Mouse (Mus musculus) hindbrain, embryonic 16.5 days (tissue): Measurements from ENCODE around the gene Flywch2. TPM values are rescaled to one million over a fixed set of nuclear protein-coding genes. Genes with fewer than 3 reads are reported as not detected.

Experiments used
- ATAC-seq: fragments of 200-750 bp; cut with Nextera tagmentation; 2 replicates; pipeline ENCODE4 v1.8.0; 2017; ENCODE audit warnings: moderate TSS enrichment, moderate library complexity
- H3K27ac ChIP-seq: fragments of 300-500 bp; sonication (generic); 2 replicates; pipeline ENCODE4 v1.5.1; 2014; ENCODE audit warnings: low read depth, mild to moderate bottlenecking, control low read depth, low read length, moderate library complexity
- H3K27me3 ChIP-seq: fragments of 300-500 bp; sonication (generic); replicated peaks from 2 replicates; pipeline ENCODE4 v1.6.1; 2014; ENCODE audit warnings: low read length; ENCODE audit not compliant: control insufficient read depth, insufficient read depth
- H3K36me3 ChIP-seq: fragments of 300-500 bp; sonication (generic); 2 replicates; pipeline ENCODE4 v1.6.1; 2014; ENCODE audit warnings: mild to moderate bottlenecking, low read length, moderate library complexity, mixed read lengths; ENCODE audit not compliant: control insufficient read depth, insufficient read depth
- H3K4me1 ChIP-seq: fragments of 300-500 bp; sonication (generic); 2 replicates; pipeline ENCODE4 v1.6.1; 2014; ENCODE audit warnings: low read depth, low read length; ENCODE audit not compliant: control insufficient read depth, insufficient read depth
- H3K4me2 ChIP-seq: fragments of 300-500 bp; sonication (generic); 2 replicates; pipeline ENCODE4 v1.6.1; 2014; ENCODE audit warnings: mild to moderate bottlenecking, low read length, control low read depth, moderate library complexity
- H3K4me3 ChIP-seq: fragments of 300-500 bp; sonication (generic); 2 replicates; pipeline ENCODE4 v1.5.1; 2014; ENCODE audit warnings: mild to moderate bottlenecking, low read length, control low read depth, moderate library complexity
- H3K9ac ChIP-seq: fragments of 300-500 bp; sonication (generic); 2 replicates; pipeline ENCODE4 v1.6.1; 2014; ENCODE audit warnings: low read depth, mild to moderate bottlenecking, control low read depth, low read length, moderate library complexity
- H3K9me3 ChIP-seq: fragments of 300-500 bp; sonication (generic); 2 replicates; pipeline ENCODE4 v1.6.1; 2014; ENCODE audit warnings: mild to moderate bottlenecking, low read length, moderate library complexity; ENCODE audit not compliant: control insufficient read depth
- WGBS: fragments of 180-500 bp; shearing (Covaris S2); extraction: QIAGEN DNeasy Blood & Tissue Kit; methylation state at CpG from one replicate; pipeline ENCODE4 v1.1.7; 2014; 5-methylcytosine and 5-hydroxymethylcytosine counted together
- polyA plus RNA-seq: library from polyadenylated mRNA; unstranded; fragments of >200 nt; fragmentation: Nextera tagmentation; extraction: Ambion mirVana; gene quantifications from 2 replicates; pipeline ENCODE4 v1.2.1, GENCODE M21; 2015

The Flywch2 gene
- polyA plus RNA-seq, 1 experiment from 2014 or later = 86.2 TPM

GRCm38 (mm10) chr17:23762976-23763375 lies 22.9 kb downstream of the Flywch2 start:
- ATAC-seq = no peak
- 86% methylated on average over 11 of the region's 11 CpGs for WGBS
- Histone ChIP-seq H3K36me3 (peaks cover 30% of the 10 kb centered on the region), H3K4me1 (no peaks in the 10 kb centered on the region), H3K9me3 (0 out of 2 replicates have a peak, but pooled peaks cover 2% of the 10 kb centered on the region), H3K4me3 (no peak overlapping the region), H3K9ac (no peak overlapping the region), H3K27ac (no peak overlapping the region), H3K4me2 (no peak overlapping the region), H3K27me3 (no peaks in the 10 kb centered on the region)

- Histone ChIP-seq H3K4me3 (no peak overlapping the region), H3K9me3 (0 out of 2 replicates have a peak, but pooled peaks cover 2% of the 10 kb centered on the region), H3K27ac (no peak overlapping the region), H3K9ac (no peak overlapping the region), H3K27me3 (no peaks in the 10 kb centered on the region), H3K36me3 (peaks cover 41% of the 10 kb centered on the region), H3K4me2 (no peak overlapping the region), H3K4me1 (no peaks in the 10 kb centered on the region)
- WGBS = 100% methylated on average over 3 of the region's 3 CpGs
- ATAC-seq = no peak
These were observed 24.7 kb downstream of the Flywch2 start for GRCm38 (mm10) chr17:23761155-23761554.

GRCm38 (mm10) chr17:23760231-23760630 lies 25.6 kb downstream of the Flywch2 start:
- WGBS = 94% methylated on average over 9 of the region's 9 CpGs
- H3K9ac ChIP-seq = no peak overlapping the region
- no peak overlapping the region for H3K27ac ChIP-seq
- peaks cover 50% of the 10 kb centered on the region for H3K36me3 ChIP-seq
- H3K9me3 ChIP-seq = 0 out of 2 replicates have a peak, but pooled peaks cover 2% of the 10 kb centered on the region
- no peak overlapping the region for H3K4me3 ChIP-seq
- H3K27me3 ChIP-seq = no peaks in the 10 kb centered on the region
- H3K4me1 ChIP-seq = no peaks in the 10 kb centered on the region
- H3K4me2 ChIP-seq = no peak overlapping the region
- no peak for ATAC-seq

GRCm38 (mm10) chr17:23758801-23759200 lies 27.1 kb downstream of the Flywch2 start:
- no peak overlapping the region for H3K4me2 ChIP-seq
- H3K9me3 ChIP-seq = 0 out of 2 replicates have a peak, but pooled peaks cover 2% of the 10 kb centered on the region
- H3K4me1 ChIP-seq = no peaks in the 10 kb centered on the region
- H3K36me3 ChIP-seq = peaks cover 58% of the 10 kb centered on the region
- WGBS = 69% methylated on average over 8 of the region's 8 CpGs
- H3K9ac ChIP-seq = no peak overlapping the region
- H3K4me3 ChIP-seq = no peak overlapping the region
- no peak overlapping the region for H3K27ac ChIP-seq
- no peak for ATAC-seq
- H3K27me3 ChIP-seq = no peaks in the 10 kb centered on the region

GRCm38 (mm10) chr17:23757581-23757980 lies 28.3 kb downstream of the Flywch2 start:
- H3K9ac ChIP-seq = no peak overlapping the region
- no peaks in the 10 kb centered on the region for H3K27me3 ChIP-seq
- no peak overlapping the region for H3K4me3 ChIP-seq
- no peak overlapping the region for H3K4me2 ChIP-seq
- ATAC-seq = no peak
- no peak overlapping the region for H3K27ac ChIP-seq
- 96% methylated on average over 9 of the region's 9 CpGs for WGBS
- 0 out of 2 replicates have a peak, but pooled peaks cover 2% of the 10 kb centered on the region for H3K9me3 ChIP-seq
- H3K4me1 ChIP-seq = no peaks in the 10 kb centered on the region
- H3K36me3 ChIP-seq = peaks cover 68% of the 10 kb centered on the region

- Histone ChIP-seq H3K27me3 (no peaks in the 10 kb centered on the region), H3K4me2 (no peak overlapping the region), H3K4me1 (no peaks in the 10 kb centered on the region), H3K27ac (no peak overlapping the region), H3K9me3 (0 out of 2 replicates have a peak, but pooled peaks cover 2% of the 10 kb centered on the region), H3K4me3 (no peak overlapping the region), H3K36me3 (peaks cover 64% of the 10 kb centered on the region), H3K9ac (no peak overlapping the region)
- ATAC-seq = no peak
- WGBS = 95% methylated on average over 13 of the region's 13 CpGs
These were observed 30.2 kb downstream of the Flywch2 start for GRCm38 (mm10) chr17:23755689-23756088.

- 81% methylated on average over 11 of the region's 11 CpGs for WGBS
- no peak overlapping the region for H3K27ac ChIP-seq
- H3K4me1 ChIP-seq = peaks cover 11% of the 10 kb centered on the region
- H3K4me2 ChIP-seq = no peak overlapping the region; the same call in 1 of the 2 replicates
- no peak overlapping the region for H3K9ac ChIP-seq
- no peaks in the 10 kb centered on the region for H3K9me3 ChIP-seq
- H3K36me3 ChIP-seq = peaks cover 30% of the 10 kb centered on the region
- peaks cover 13% of the 10 kb centered on the region for H3K27me3 ChIP-seq
- H3K4me3 ChIP-seq = no peak overlapping the region
- ATAC-seq = no peak
These were observed 36.3 kb downstream of the Flywch2 start for GRCm38 (mm10) chr17:23749400-23750191.

GRCm38 (mm10) chr17:23748631-23749391 lies 37.1 kb downstream of the Flywch2 start:
- peaks cover 23% of the 10 kb centered on the region for H3K36me3 ChIP-seq
- ATAC-seq = no peak
- peak overlapping the region; percentile 15 for H3K4me2 ChIP-seq
- peaks cover 11% of the 10 kb centered on the region for H3K4me1 ChIP-seq
- no peak overlapping the region for H3K4me3 ChIP-seq
- no peaks in the 10 kb centered on the region for H3K9me3 ChIP-seq
- peaks cover 21% of the 10 kb centered on the region for H3K27me3 ChIP-seq
- WGBS = 41% methylated on average over 10 of the region's 10 CpGs
- no peak overlapping the region for H3K27ac ChIP-seq
- H3K9ac ChIP-seq = no peak overlapping the region

GRCm38 (mm10) chr17:23748026-23748425 lies 37.9 kb downstream of the Flywch2 start:
- H3K27ac ChIP-seq = no peak overlapping the region
- H3K27me3 ChIP-seq = peaks cover 29% of the 10 kb centered on the region
- H3K4me3 ChIP-seq = no peak overlapping the region
- H3K9ac ChIP-seq = no peak overlapping the region
- peaks cover 11% of the 10 kb centered on the region for H3K4me1 ChIP-seq
- ATAC-seq = no peak
- peaks cover 17% of the 10 kb centered on the region for H3K36me3 ChIP-seq
- no peaks in the 10 kb centered on the region for H3K9me3 ChIP-seq
- WGBS = 36% methylated on average over 6 of the region's 6 CpGs
- no peak overlapping the region for H3K4me2 ChIP-seq
